Mouse (Mus musculus): ENCODE measurements around the gene Dohh.

- TF ChIP-seq POLR2A (IDR thresholded peaks at IDR 0.05; ENCODE audit: insufficient read depth, low read length), result no peak
- no peak for TF ChIP-seq CTCF (IDR thresholded peaks at IDR 0.05; ENCODE audit: low read depth, low read length)
Measured at GRCm38 (mm10) chr10:81418216-81419070, 34.2 kb downstream of the Dohh start.
